Mouse (Mus musculus) cerebellum, adult 9-10 months (tissue): ENCODE measurements around the gene Fam84b.
A peak's percentile ranks its signal among the peaks of the same experiment; 100 is the strongest.
"Not testable (repeated sequence)": the region's sequence is repeated elsewhere in the genome, so short reads cannot be mapped to it uniquely, and the experiment has no call there.

Source experiments
- DNase-seq: peaks from one replicate; pipeline ENCODE4 v3.0.0; 2022

The Fam84b gene

DNA sequence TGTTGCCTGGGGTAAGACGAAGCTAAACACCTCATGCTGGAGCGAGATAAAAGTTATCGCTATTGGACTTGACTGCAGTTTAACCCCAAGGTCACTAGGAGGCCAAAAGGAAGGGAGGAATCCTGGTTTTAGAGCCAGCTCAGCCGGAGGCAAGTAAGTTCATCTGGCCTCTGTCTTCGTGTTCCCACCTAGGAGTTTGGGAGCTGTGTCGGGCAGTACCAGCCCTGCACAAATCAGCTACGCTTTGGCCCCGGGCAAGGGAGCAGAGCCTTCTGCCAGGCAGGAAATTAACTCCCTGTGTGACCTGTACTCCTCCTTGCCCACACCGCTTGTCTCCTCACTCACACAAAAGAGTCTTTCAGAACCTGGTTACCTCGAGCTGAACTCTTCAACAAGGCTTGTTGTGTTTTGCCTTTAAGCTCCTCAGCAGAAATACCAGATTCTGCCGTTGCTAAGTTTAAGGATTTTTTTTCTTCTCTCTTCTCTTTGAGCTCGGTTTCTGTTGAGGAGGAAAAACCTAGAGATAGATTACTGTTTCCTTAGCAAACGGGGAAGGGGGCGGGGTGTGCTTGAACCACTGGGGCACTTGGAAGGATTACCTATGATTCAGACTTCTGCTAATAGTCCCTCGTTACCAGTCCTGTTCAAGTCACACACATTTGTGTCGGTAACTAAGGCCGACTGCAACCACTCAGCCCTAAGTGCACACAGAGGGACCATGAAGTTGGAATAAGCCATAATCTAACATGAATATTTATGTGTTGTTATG, at the start of gene Fam84b:
TSS of gene Fam84b (minus strand) at position 548 of the 769 bp plus-strand sequence.
- DNase-seq, result no peak

DNA sequence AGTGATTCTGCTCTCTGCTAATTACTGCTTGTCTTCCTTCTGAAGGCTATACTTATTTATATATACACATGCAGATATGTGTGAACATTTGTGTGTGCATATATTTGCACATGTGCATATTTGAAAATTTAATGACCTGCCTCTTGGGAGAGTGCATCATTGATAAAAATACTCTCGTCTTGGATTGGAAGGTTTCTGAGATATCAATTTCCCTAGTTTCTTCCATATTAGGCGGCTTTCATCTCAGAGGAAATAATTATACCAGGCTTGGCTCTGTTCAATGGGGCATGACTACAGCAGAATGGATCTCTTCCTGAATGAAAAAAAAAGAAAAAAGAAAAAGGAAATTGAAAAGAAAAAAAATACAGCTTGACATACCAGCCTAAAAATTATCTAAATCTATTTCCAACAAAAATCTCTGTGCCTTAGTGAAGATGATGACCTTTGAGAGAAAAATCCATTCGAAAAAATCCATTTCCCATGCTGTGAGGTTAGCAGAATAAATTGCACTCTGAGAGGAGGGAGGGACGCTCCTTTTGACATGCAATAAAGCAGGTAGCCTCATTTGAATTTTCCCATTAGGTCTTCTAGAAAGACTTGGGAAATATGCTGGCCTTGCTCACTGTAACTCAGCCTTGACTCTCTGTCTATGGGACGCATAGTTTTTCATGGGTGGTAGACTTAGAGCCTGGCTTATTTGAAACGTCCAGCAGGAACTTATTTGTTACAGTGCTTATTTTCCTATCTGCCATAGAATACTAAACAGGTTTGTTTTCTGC, 44.8 kb upstream of the Fam84b start:
- DNase-seq, result no peak

GRCm38 (mm10) chr15:60896040-60896439, 42.5 kb upstream of the Fam84b start:
- DNase-seq, result no peak

DNA sequence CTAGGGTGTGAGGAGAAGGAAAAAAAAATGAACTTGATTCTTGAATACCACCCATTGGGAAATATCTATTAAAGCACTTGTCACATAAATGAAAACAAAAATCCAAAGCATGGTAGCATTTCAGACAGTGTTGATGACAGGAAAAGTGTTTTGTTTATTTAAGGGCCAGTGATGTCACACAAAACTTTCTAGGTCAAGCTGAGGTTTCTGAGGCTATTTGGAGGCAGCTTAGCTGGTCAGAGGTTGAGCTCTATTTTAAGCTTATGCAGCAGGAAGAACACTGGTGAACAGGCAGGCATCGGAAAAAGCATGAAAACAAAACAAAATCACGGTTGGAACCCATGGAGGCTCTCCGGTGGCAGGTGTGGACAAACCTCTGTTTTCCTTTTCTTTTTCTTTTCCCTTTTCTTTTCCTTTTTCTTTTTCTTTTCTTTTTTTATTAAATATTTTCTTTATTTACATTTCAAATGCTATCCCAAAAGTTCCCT, 39.4 kb upstream of the Fam84b start:
- DNase-seq, result no peak

DNA sequence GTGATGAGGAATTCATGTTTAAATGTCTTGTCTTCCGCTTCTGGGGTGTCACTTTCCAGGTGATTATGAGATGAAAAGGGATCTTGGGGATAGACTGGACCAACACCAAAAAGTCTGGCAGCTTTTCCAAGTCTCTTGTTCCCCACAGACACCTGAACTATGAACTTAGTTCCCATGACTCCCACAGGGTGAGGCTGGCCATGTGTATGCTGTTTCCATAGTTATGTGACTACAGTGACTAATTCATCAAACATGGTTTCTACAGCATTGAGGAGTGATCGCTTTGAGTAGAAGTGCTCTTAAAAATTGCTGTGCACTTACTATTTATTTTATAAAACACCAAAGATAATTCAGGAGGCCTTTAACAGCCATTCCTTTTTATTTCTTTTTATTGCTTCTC, 35.1 kb upstream of the Fam84b start:
- no peak for DNase-seq

GRCm38 (mm10) chr15:60875721-60876120, 22.1 kb upstream of the Fam84b start:
- DNase-seq, result no peak

DNA sequence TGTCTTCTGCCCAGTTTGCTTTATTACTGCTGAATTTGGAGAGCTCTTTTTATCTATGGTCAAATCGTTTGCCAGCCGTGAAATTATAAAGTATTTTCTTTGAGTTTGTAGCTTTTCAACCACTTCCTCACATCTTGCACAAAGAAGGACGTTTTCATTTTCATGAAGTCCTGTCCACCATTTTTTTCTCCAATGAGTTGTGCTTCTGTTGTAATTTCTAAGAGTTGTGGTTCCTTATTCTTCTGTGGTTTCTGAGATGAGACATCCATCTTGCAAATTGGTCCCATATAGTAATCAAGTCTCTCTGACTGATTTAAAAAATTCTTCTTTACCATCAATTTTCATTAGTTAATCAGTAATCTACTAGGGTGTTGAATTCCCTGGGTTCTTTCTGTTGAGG, 8.8 kb upstream of the Fam84b start:
- DNase-seq, result no peak

DNA sequence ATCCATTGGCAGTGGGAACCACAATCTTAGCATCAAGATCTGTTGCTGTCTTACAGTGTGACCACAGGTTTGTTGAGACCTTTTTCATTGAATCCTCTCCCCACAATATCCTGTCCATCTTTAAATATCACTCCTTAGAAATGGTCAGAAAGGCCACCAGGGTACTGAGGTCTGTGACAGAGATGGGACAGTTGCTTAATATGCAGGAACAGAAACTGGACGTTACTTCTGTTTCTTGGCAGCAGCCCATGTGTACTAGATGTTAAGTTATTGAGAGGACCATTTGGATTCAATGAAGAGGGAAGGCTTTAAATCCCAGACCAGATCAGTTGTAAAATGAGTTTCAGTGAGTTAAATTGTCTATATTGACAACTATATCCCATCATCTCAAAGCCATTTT, 1.5 kb upstream of the Fam84b start:
- DNase-seq, result no peak

DNA sequence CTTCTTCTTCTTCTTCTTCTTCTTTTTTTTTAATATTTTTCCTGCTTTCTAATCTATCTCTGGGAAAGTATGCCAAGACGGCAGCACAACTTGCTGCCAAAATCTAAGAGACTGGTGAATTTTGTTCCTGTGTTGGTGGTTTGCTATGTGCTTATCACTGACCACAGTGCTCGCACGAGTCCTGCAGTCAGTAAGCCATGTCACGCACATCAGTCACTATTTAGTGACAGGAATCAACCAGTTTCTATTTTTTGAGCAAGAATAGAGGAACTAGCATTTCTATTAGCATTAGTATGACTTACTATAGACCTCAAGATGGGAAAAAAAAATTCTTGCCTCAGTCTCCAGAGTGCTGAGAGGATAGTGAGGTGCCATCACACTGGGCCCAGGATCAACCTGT, 573 bp upstream of the Fam84b start:
- no peak for DNase-seq

DNA sequence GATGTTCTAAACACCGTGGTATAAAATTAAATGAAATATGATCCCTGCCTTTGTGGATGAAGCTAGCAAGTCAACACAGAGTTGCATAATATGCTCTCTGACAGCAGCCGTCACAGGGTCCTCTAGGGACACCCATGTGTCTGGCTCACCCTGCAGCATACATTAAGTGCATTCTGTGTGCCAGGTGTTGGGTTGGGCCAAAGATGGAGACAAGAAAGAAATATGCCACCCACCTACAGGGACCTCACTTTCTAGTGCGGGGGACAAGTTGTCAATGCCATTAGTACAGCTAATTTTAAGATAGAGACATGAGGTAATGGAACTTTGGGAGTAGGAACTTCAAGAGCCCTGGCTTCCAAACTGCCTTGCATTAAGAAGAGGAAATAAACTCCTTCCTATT, 4.9 kb downstream of the Fam84b start:
- no peak for DNase-seq

GRCm38 (mm10) chr15:60846291-60846690, 7.3 kb downstream of the Fam84b start:
- no peak for DNase-seq

DNA sequence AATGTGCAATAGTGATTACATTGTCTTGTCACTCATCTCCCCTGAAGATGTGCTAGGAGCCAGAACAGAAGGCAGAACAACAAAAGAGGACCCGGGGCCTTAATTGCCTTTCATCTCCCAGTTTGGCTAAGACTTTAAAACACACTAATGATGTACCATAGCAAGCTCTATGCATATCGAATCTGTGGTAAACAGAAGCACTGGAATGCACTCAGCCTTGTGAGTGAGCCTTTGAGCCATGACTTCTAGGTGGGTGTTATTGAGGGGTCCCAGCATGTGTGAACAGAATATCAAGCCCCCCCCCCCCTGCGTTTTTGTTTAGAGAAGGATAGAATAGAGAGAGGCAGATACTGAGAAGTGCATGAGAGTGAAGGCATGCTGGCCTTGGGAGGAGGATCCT, 7.7 kb downstream of the Fam84b start:
- DNase-seq, result no peak

DNA sequence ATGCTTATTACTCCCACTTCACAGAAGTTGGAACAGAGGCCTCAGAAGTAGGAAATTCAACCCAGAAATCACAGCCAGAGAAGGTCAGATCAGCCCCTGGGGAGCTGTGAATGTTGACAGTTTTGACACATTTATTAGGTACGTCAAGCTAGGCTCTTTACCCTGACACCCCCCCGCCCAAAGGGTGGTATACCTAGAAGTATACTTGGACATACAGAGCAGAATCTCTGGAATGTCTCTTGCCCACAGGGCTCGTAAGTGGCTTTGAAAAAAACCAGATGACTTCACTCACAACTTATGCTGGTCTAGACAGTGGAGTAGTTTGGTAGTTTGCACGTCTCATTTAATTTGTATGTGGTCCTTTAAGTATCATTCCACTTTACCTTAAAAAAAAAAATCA, 11.8 kb downstream of the Fam84b start:
- no peak for DNase-seq

DNA sequence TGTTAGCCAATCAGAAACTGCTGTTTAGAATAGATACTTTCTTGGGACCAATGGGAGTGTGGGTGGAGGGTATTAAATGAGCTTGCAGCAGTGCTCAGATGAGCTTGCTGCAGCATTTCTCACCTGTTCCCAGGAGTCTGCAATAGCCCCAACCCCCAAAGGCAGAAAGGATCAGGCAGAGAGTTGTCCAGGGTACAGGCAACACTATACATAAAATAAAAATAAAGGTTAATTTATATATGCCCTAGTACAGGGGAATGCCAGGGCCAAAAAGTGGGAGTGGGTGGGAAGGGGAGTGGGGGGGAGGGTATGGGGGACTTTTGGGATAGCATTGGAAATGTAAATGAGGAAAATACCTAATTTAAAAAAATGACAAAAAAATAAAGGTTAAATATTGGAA, 12.3 kb downstream of the Fam84b start:
- DNase-seq, result not testable (repeated sequence)

DNA sequence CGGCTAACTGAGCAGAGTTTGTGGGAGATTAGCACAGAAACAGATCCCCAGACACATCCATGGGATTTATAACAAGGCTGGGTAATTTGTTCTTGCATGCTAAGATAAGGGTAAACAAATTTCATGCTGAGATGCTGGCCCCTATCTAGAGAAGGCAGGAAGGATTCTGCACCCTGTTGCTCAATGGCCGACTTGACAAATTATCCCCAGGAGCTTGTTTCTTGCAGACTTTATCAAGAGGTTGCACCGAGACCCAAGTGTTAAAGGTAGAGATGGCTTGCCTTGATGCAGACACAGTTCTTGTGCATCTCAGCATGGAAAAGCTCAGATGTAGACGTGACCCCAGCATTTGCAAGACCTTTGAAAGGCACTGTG, 13.3 kb downstream of the Fam84b start:
- DNase-seq, result no peak

DNA sequence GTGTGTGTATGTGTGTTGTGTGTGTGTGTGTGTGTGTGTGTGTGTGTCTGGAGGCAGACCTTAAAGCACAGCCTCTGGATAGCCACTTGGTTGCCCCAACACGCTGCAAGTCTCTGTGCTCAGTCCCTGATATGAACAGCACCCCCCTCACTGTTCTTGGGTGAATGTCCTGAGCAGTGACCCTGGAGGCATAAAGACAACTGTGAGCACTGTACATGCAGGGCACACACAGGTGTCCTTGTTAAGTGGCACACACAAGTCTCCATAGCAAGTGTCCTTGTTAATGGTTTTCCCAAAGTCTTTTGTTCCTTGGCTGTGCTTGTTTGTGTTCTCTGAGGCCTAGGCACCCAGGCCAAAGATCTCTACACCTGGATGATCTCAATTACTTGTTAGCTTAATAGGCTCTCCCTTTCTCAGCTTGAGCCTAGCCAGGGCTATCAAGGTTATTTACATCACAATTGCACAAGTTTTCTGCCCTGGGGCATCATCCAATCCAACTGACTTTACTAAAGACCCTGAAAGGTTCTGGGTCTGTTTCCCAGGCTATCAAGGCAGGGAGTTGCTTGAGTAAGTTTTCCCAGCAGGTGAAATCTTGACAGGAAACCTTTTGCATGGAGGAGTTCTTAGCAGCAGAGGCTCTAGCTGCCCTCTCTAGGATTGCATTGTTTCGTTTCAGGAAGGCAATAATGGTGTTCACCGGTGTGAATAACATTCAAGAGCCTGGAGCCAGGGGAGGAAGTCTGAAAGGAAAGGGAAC, 13.9 kb downstream of the Fam84b start:
- DNase-seq, result no peak

GRCm38 (mm10) chr15:60838135-60838534, 15.4 kb downstream of the Fam84b start:
- DNase-seq, result no peak

DNA sequence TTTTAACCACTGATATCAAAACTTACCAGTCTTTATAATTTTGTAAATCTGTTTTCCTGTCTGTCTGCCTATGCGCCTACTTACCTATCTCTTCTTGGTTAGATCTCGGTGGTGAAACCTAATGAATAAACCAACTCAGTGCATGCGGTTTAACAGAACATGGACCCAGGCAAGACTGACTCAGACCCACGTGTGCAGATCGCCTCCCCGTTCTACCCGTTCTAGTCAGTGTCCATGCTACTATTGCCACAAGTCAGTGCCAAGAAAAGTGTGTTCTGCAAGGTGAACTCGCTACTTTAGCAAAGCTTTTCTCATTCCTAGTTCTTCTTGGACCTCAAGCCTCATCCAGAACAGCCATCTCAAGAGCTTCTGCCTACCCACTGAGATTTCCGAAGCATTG, 15.9 kb downstream of the Fam84b start:
- DNase-seq, result no peak

- no peak for DNase-seq
Measured at GRCm38 (mm10) chr15:60836321-60836720, 17.3 kb downstream of the Fam84b start.

DNA sequence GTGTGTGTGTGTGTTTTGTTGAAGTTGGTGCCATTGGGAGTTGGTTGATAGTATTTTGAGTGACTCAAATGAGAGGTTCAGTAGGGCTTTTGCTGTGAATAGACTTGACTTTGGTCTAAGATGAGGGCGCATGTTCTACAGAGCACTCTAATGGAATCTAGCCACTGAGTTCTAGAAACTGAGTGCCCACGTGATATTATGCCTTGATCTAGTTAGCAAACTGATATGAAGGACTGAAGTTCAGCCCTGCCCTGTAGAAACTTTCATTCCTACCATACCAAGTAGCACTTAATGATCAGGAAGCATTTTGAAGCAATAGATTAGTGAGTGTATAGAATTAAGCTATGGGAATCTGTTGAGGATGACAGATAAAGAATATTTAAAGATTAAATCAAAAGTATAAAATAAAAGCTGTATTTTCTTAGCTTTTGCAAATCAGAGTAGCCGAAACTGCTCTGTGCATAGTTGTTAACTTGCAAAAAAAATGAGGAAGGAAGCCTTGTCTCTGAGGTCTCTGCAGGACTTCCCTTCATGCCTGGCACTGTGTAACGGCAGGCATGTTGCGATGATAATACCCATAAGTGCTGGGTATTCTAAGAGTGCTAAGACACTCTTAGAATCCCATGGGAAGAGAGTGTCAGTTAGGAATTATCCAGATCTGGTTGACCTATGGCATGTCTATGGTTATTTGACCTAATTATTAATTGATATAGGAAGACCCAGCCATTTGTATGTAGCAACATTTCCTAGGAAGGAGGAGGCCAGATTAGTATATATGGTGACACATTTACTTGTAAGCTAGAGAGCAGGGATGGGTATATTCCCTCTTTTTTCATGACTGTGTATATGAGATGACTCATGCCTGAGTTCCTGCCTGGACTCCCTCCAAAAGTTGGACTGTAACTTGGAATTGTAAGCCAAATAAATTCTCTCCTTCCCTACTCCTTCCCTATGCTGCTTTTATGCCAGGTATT, 18.7 kb downstream of the Fam84b start:
- DNase-seq, result no peak

GRCm38 (mm10) chr15:60833476-60834218, 19.9 kb downstream of the Fam84b start:
- DNase-seq, result no peak

DNA sequence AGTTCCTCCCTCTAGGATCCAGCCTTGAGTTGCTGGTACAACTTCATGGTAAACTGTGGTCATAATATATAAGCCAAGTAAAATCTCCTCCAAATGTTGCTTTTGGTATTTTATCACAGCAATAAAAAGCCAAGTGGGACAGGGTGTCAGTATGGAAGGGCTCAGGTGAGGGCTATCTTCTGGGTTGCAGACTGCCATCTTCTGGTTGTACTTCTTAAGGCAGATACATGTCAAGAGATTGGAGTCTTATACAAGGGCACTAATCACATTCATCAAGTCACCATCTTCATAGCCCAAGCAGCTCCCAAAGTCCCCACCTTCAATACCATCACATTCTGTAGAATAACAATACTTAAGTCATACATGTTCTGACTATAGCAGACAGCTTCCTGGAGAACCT, 21.0 kb downstream of the Fam84b start:
- DNase-seq, result peak; percentile 6
